Mouse (Mus musculus) forebrain, embryonic 16.5 days (tissue): Measurements from ENCODE around the gene Gm14403. TPM values are rescaled to one million over a fixed set of nuclear protein-coding genes. Genes with fewer than 3 reads are reported as not detected.
"Not testable (repeated sequence)": the region's sequence is repeated elsewhere in the genome, so short reads cannot be mapped to it uniquely, and the experiment has no call there.

Experiments
- ATAC-seq: fragments of 200-750 bp; cut with Nextera tagmentation; 2 replicates; pipeline ENCODE4 v1.8.0; 2017; ENCODE audit warnings: mild to moderate bottlenecking, moderate library complexity
- H3K27ac ChIP-seq: fragments of 300-500 bp; sonication (generic); 2 replicates; pipeline ENCODE4 v1.5.1; 2014; ENCODE audit warnings: low read length, control low read depth
- H3K27me3 ChIP-seq: fragments of 300-500 bp; sonication (generic); replicated peaks from 2 replicates; pipeline ENCODE4 v1.6.1; 2014; ENCODE audit warnings: low read length; ENCODE audit not compliant: control insufficient read depth, insufficient read depth
- H3K36me3 ChIP-seq: fragments of 300-500 bp; sonication (generic); 2 replicates; pipeline ENCODE4 v1.6.1; 2014; ENCODE audit not compliant: control insufficient read depth, insufficient read depth
- H3K4me1 ChIP-seq: fragments of 300-500 bp; sonication (generic); replicated peaks from 2 replicates; pipeline ENCODE4 v1.6.1; 2014; ENCODE audit warnings: low read length; ENCODE audit not compliant: control insufficient read depth, insufficient read depth
- H3K4me2 ChIP-seq: fragments of 300-500 bp; sonication (generic); 2 replicates; pipeline ENCODE4 v1.6.1; 2014; ENCODE audit warnings: mild to moderate bottlenecking, low read length, control low read depth
- H3K4me3 ChIP-seq: fragments of 300-500 bp; sonication (generic); replicated peaks from 2 replicates; pipeline ENCODE4 v1.5.1; 2014; ENCODE audit warnings: mild to moderate bottlenecking, low read length, control low read depth
- H3K9ac ChIP-seq: fragments of 300-500 bp; sonication (generic); replicated peaks from 2 replicates; pipeline ENCODE4 v1.6.1; 2014; ENCODE audit warnings: low read depth, low read length, control low read depth
- H3K9me3 ChIP-seq: fragments of 300-500 bp; sonication (generic); 2 replicates; pipeline ENCODE4 v1.6.1; 2016; ENCODE audit warnings: low read length; ENCODE audit not compliant: control insufficient read depth
- WGBS: fragments of 180-500 bp; shearing (Covaris S2); extraction: QIAGEN DNeasy Blood & Tissue Kit; methylation state at CpG from one replicate; pipeline ENCODE4 v1.1.7; 2014; 5-methylcytosine and 5-hydroxymethylcytosine counted together
- polyA plus RNA-seq: library from polyadenylated mRNA; unstranded; fragments of >200 nt; fragmentation: Nextera tagmentation; extraction: Ambion mirVana; gene quantifications from 2 replicates; pipeline ENCODE4 v1.2.1, GENCODE M21; 2015

Gm14403 gene
- polyA plus RNA-seq, 1 experiment from 2014 or later, result 2.8 TPM

DNA sequence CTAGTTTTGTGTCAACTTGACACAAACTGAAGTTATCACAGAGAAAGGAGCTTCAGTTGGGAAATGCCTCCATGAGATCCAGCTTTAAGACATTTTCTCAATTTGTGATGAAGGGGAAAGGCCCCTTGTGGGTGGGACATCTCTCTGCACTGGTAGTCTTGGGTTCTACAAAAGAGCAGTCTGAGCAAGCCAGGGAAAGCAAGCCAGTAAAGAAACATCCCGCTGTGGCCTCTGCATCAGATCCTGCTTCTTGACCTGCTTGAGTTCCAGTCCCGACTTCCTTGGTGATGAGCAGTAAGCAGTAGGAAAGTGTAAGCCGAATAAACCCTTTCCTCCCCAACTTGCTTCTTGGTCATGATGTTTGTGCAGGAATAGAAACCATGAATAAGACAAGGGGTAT, 14.0 kb downstream of the Gm14403 start:
- WGBS, result 86% methylated on average over 3 of the region's 3 CpGs
- ATAC-seq, result not testable (repeated sequence)

GRCm38 (mm10) chr2:177513991-177514479, 16.0 kb downstream of the Gm14403 start:
- 94% methylated on average over 4 of the region's 4 CpGs for WGBS
- H3K4me2 ChIP-seq, H3K36me3 ChIP-seq, H3K4me3 ChIP-seq, H3K4me1 ChIP-seq, H3K9ac ChIP-seq, H3K27me3 ChIP-seq, ATAC-seq, H3K9me3 ChIP-seq, H3K27ac ChIP-seq: not testable (repeated sequence)

More for the DNA sequence above, 14.0 kb downstream of the Gm14403 start:
- not testable (repeated sequence) for H3K4me2 ChIP-seq, H3K4me3 ChIP-seq, H3K9ac ChIP-seq, H3K9me3 ChIP-seq, H3K4me1 ChIP-seq, H3K27me3 ChIP-seq, H3K27ac ChIP-seq, H3K36me3 ChIP-seq

DNA sequence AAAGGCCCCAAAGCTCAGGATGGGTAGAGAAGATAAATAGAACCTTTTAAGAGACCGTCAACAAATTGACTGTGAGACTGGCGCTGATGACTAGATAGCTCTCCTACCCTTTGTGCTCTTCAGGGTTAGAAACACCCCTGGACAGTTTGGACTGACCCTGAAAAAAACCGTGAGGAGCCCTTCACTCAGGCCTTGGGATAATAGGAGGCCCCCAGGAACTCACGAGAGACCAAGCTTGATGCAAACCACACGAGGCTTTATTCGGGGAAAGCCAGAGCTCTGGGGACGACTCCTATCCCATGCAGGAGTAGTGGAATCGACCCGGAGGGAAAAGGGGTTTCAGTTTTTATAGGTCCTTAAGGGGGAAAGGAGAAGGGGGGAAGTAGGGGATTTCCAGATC, 19.7 kb downstream of the Gm14403 start:
- not testable (repeated sequence) for H3K27me3 ChIP-seq, H3K9ac ChIP-seq, H3K4me2 ChIP-seq, ATAC-seq, H3K4me3 ChIP-seq, H3K36me3 ChIP-seq, H3K27ac ChIP-seq, H3K9me3 ChIP-seq, H3K4me1 ChIP-seq
- 87% methylated on average over 9 of the region's 9 CpGs for WGBS

DNA sequence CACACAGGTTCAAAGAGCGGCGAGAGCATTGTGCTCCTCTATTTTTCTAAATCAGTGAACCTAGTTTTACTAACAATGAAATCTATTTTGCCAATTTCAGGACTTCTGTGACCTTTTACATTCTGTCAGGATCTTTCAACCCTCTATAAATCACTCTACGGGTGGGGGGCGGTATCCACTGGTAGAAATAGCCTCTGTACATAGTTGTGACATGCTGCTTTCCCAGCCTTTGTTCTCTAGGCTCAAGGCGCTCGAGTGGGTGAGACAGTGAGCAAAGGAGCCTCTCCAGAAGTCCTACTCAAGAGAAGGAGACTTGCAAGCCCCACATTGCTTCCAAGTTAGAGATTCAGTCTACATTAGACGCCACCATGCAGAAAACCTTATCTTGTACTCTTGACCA, 20.3 kb downstream of the Gm14403 start:
- WGBS, result 89% methylated on average over 7 of the region's 7 CpGs
- not testable (repeated sequence) for H3K9ac ChIP-seq, H3K4me2 ChIP-seq, H3K4me3 ChIP-seq, H3K4me1 ChIP-seq, H3K36me3 ChIP-seq, H3K27ac ChIP-seq, ATAC-seq, H3K9me3 ChIP-seq, H3K27me3 ChIP-seq

DNA sequence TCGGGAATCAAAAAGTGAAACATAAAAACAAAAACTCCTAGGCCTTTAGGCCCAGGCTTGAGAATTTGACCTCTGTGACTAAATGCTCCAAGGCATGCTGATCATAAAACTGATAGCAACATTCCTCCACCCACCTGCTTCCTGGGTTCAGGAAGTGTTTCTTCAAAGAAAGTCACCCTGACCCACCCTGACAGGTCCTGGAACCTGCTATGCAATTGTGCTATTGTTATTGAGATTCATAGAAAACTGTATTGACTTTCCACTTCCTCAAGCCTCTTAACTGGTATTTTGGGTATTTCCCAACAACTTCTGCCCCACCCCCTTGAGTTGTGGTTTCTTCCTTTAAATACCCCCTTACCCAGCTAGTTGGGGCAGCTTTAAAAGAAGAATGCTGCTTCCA, 20.9 kb downstream of the Gm14403 start:
- 93% methylated on average over 1 of the region's 1 CpGs for WGBS

DNA sequence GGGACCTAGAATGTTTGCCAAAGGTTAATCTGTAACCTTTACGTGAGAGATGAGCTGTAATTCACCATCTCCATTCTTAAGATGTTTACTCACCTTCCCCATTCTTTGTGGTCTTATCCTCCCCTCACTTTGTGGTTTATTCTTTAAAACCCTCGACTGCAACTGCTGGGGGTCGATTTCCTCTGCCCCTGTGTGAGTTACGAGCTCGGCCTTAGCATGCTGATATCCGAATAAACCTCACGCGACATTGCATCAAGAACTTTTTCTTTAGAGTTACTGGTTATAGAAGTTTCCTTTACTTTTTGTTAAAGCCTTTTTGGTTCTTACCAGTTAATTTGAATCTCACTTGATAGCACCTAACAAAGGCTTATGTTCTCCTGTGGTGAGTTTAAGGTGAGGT, 22.0 kb downstream of the Gm14403 start:
- WGBS, result 82% methylated on average over 8 of the region's 8 CpGs
- no peak overlapping the region for H3K4me3 ChIP-seq
- no peaks in the 10 kb centered on the region for H3K9me3 ChIP-seq
- no peak overlapping the region for H3K9ac ChIP-seq
- ATAC-seq, result no peak
- no peaks in the 10 kb centered on the region for H3K4me1 ChIP-seq
- H3K36me3 ChIP-seq, result no peaks in the 10 kb centered on the region
- H3K27me3 ChIP-seq, result no peaks in the 10 kb centered on the region
- no peak overlapping the region for H3K4me2 ChIP-seq
- H3K27ac ChIP-seq, result no peak overlapping the region

More for the DNA sequence above, 20.9 kb downstream of the Gm14403 start:
- H3K9me3 ChIP-seq, H3K36me3 ChIP-seq, ATAC-seq, H3K4me1 ChIP-seq, H3K4me2 ChIP-seq, H3K27ac ChIP-seq, H3K9ac ChIP-seq, H3K27me3 ChIP-seq, H3K4me3 ChIP-seq: not testable (repeated sequence)

DNA sequence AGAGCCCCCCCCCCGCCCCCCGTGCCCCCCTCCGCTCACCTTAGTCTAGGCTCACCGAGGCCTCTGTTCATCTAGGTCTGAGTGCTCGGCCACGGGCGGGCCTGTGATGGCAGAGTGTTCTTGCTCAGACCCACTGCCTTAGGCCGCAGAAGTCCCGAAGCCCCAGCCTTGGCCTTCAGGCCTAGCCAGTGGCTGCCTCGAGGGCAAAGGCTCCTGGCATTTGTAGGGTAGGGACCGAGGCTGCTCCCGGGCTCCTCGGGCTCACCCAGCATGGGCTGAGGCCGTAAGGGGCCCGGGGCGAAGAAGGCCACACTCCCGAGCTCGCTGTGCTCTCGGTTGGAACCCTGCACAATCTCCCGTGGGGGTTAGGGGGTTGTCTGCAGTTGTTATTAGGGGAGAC, 25.0 kb downstream of the Gm14403 start:
- Histone ChIP-seq H3K4me3 (no peak overlapping the region), H3K4me1 (no peaks in the 10 kb centered on the region), H3K9me3 (no peaks in the 10 kb centered on the region), H3K9ac (no peak overlapping the region), H3K27ac (no peak overlapping the region), H3K36me3 (no peaks in the 10 kb centered on the region), H3K4me2 (no peak overlapping the region), H3K27me3 (no peaks in the 10 kb centered on the region)
- WGBS, result 95% methylated on average over 20 of the region's 20 CpGs
- ATAC-seq, result no peak

DNA sequence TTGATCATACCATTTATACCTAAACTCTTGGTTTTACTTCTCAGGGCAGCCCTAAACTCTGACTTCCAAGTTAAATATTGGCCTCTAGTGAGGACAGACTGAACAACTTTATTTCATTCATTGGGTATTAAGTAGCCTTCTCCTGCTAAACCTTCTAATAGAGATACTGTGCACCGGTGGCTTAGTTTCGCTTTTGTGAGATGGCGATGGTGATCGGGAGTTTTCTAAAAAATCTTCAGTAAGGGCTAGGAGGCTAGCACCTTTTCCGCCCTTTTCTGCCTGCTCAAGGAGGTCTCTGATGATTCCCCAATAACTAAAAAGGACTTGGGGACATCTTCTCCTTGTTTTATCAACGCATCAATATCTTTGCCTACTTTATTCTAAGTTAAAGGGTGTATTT, 25.7 kb downstream of the Gm14403 start:
- H3K27me3 ChIP-seq, ATAC-seq, H3K4me2 ChIP-seq, H3K9me3 ChIP-seq, H3K9ac ChIP-seq, H3K4me3 ChIP-seq, H3K4me1 ChIP-seq, H3K27ac ChIP-seq, H3K36me3 ChIP-seq: not testable (repeated sequence)
- WGBS, result 89% methylated on average over 6 of the region's 6 CpGs

GRCm38 (mm10) chr2:177524171-177524570, 26.2 kb downstream of the Gm14403 start:
- H3K9ac ChIP-seq, H3K27ac ChIP-seq, H3K4me2 ChIP-seq, H3K9me3 ChIP-seq, H3K27me3 ChIP-seq, ATAC-seq, H3K4me3 ChIP-seq, H3K36me3 ChIP-seq, H3K4me1 ChIP-seq: not testable (repeated sequence)
- 93% methylated on average over 16 of the region's 16 CpGs for WGBS

DNA sequence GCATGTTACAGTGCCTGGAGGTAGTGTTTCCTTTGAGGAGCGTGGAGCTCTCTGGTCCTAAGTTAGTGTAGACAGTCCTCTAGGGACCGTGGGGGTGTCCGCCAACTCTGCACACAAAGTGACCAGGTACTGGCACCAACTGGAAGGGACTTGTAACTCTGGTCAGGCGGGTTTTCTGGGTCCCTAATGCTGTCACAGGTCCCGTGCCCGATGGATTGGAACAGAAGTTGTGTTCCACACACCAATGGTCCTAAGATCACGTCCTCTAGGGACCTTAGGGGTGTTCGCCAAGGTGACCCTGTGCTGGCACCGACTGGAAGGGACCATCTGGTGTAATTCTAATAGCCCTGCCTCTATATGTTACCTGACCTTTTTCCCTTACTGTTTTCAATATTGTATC, 37.9 kb downstream of the Gm14403 start:
- Histone ChIP-seq H3K9me3 (no peaks in the 10 kb centered on the region), H3K27me3 (no peaks in the 10 kb centered on the region), H3K4me1 (no peaks in the 10 kb centered on the region), H3K9ac (no peak overlapping the region), H3K4me2 (no peak overlapping the region), H3K36me3 (no peaks in the 10 kb centered on the region), H3K4me3 (no peak overlapping the region), H3K27ac (no peak overlapping the region)
- WGBS, result 79% methylated on average over 9 of the region's 9 CpGs
- no peak for ATAC-seq
